Mouse (Mus musculus) small intestine, adult 10 weeks (tissue): ENCODE results near the gene Dnmt3c. TPM values are rescaled to one million over a fixed set of nuclear protein-coding genes. Genes with fewer than 3 reads are reported as not detected.

Source experiments
- polyA plus RNA-seq: library from polyadenylated mRNA; stranded (reverse); fragments of 350-450 nt; fragmentation: Illumina TruSeq; extraction: RNeasy Lipid Tissue Mini Kit (QIAGEN cat#74804); gene quantifications from one replicate; pipeline ENCODE4 v1.2.3, GENCODE M21; 2014; ENCODE audit warnings: low replicate concordance

Dnmt3c gene
- polyA plus RNA-seq = not detected

GRCm38 (mm10) chr2:153696352-153696751, at the start of gene Dnmt3c:
Dnmt3c (plus strand) TSS chr2:153696652.

GRCm38 (mm10) chr2:153649298-153650013, 47.0 kb upstream of the Dnmt3c start, which contains the start of gene Dnmt3b:
Dnmt3b (plus strand) TSS chr2:153649450.

GRCm38 (mm10) chr2:153740500-153741436, 44.3 kb downstream of the Dnmt3c start, which contains the start of gene Mapre1:
Mapre1 (plus strand) TSS chr2:153741274.

Other genes with a start within 250 kb of the Dnmt3c start
- not detected for gene 4930404H24Rik, start 203.9 kb upstream of the Dnmt3c start, polyA plus RNA-seq
- gene Nol4l, start 166.7 kb upstream of the Dnmt3c start, polyA plus RNA-seq = 19.3 TPM
- 8.3 TPM for gene Commd7, start 63.9 kb upstream of the Dnmt3c start, polyA plus RNA-seq
- 1.2 TPM for gene Dnmt3b, start 47.2 kb upstream of the Dnmt3c start, polyA plus RNA-seq
- 324 TPM for gene Mapre1, start 44.6 kb downstream of the Dnmt3c start, polyA plus RNA-seq
- not detected for gene Efcab8, start 83.3 kb downstream of the Dnmt3c start, polyA plus RNA-seq
- gene Sun5, start 174.4 kb downstream of the Dnmt3c start, polyA plus RNA-seq = not detected
- not detected for gene Bpifb2, start 178.4 kb downstream of the Dnmt3c start, polyA plus RNA-seq
- not detected for gene Bpifb6, start 203.7 kb downstream of the Dnmt3c start, polyA plus RNA-seq
- not detected for gene Bpifb3, start 221.6 kb downstream of the Dnmt3c start, polyA plus RNA-seq
- gene Bpifb4, start 241.6 kb downstream of the Dnmt3c start, polyA plus RNA-seq = not detected